Mouse (Mus musculus) embryonic facial prominence, embryonic 15.5 days (tissue): ENCODE data around the gene Astn2. TPM values are rescaled to one million over a fixed set of nuclear protein-coding genes. Genes with fewer than 3 reads are reported as not detected.

ENCODE experiments used
- ATAC-seq: fragments of 200-750 bp; cut with Nextera tagmentation; 2 replicates; pipeline ENCODE4 v1.8.0; 2017; ENCODE audit warnings: low read depth, moderate TSS enrichment; ENCODE audit not compliant: insufficient number of reproducible peaks, low FRiP score, low TSS enrichment
- H3K27ac ChIP-seq: fragments of 300-500 bp; sonication (generic); replicated peaks from 2 replicates; pipeline ENCODE4 v1.5.1; 2015; ENCODE audit warnings: mild to moderate bottlenecking, inconsistent platforms
- H3K27me3 ChIP-seq: fragments of 300-500 bp; sonication (generic); 2 replicates; pipeline ENCODE4 v1.6.1; 2015; ENCODE audit warnings: inconsistent platforms
- H3K36me3 ChIP-seq: fragments of 300-500 bp; sonication (generic); 2 replicates; pipeline ENCODE4 v1.6.1; 2015; ENCODE audit warnings: mild to moderate bottlenecking, inconsistent platforms
- H3K4me1 ChIP-seq: fragments of 300-500 bp; sonication (generic); 2 replicates; pipeline ENCODE4 v1.6.1; 2015; ENCODE audit warnings: inconsistent platforms
- H3K4me2 ChIP-seq: fragments of 300-500 bp; sonication (generic); replicated peaks from 2 replicates; pipeline ENCODE4 v1.6.1; 2015; ENCODE audit warnings: mild to moderate bottlenecking, inconsistent platforms
- H3K4me3 ChIP-seq: fragments of 300-500 bp; sonication (generic); replicated peaks from 2 replicates; pipeline ENCODE4 v1.5.1; 2015; ENCODE audit warnings: mild to moderate bottlenecking, inconsistent platforms
- H3K9ac ChIP-seq: fragments of 300-500 bp; sonication (generic); 2 replicates; pipeline ENCODE4 v1.6.1; 2015; ENCODE audit warnings: inconsistent platforms
- H3K9me3 ChIP-seq: fragments of 300-500 bp; sonication (generic); replicated peaks from 2 replicates; pipeline ENCODE4 v1.6.1; 2016; ENCODE audit warnings: inconsistent platforms
- WGBS: fragments of 180-500 bp; shearing (Covaris S2); methylation state at CpG from one replicate; pipeline ENCODE4 v1.1.7; 2015; 5-methylcytosine and 5-hydroxymethylcytosine counted together
- polyA plus RNA-seq: library from polyadenylated mRNA; unstranded; fragments of >200 nt; fragmentation: Nextera tagmentation; extraction: Ambion mirVana; gene quantifications from 2 replicates; pipeline ENCODE4 v1.2.1, GENCODE M21; 2015

The Astn2 gene
- polyA plus RNA-seq, 1 experiment from 2014 or later, result 1.6 TPM

GRCm38 (mm10) chr4:65667030-65667610 is 737.3 kb downstream of the Astn2 start:
- Histone ChIP-seq H3K27ac (no peak overlapping the region), H3K9me3 (no peaks in the 10 kb centered on the region), H3K4me1 (no peaks in the 10 kb centered on the region), H3K36me3 (no peaks in the 10 kb centered on the region), H3K4me3 (no peak overlapping the region), H3K4me2 (no peak overlapping the region), H3K9ac (no peak overlapping the region), H3K27me3 (no peaks in the 10 kb centered on the region)
- ATAC-seq, result no peak
- 58% methylated on average over 5 of the region's 5 CpGs for WGBS

GRCm38 (mm10) chr4:65663176-65663575 is 741.2 kb downstream of the Astn2 start:
- no peak overlapping the region for H3K4me2 ChIP-seq
- H3K4me3 ChIP-seq, result no peak overlapping the region
- no peaks in the 10 kb centered on the region for H3K9me3 ChIP-seq
- no peaks in the 10 kb centered on the region for H3K27me3 ChIP-seq
- no peaks in the 10 kb centered on the region for H3K4me1 ChIP-seq
- H3K9ac ChIP-seq, result no peak overlapping the region
- no peaks in the 10 kb centered on the region for H3K36me3 ChIP-seq
- 36% methylated on average over 6 of the region's 6 CpGs for WGBS
- no peak for ATAC-seq
- H3K27ac ChIP-seq, result no peak overlapping the region

GRCm38 (mm10) chr4:65654723-65655122 is 749.7 kb downstream of the Astn2 start:
- Histone ChIP-seq H3K4me1 (no peaks in the 10 kb centered on the region), H3K4me2 (no peak overlapping the region), H3K27ac (no peak overlapping the region), H3K27me3 (no peaks in the 10 kb centered on the region), H3K4me3 (no peak overlapping the region), H3K9me3 (no peaks in the 10 kb centered on the region), H3K9ac (no peak overlapping the region), H3K36me3 (no peaks in the 10 kb centered on the region)
- no peak for ATAC-seq
- WGBS, result 1% methylated on average over 2 of the region's 2 CpGs

GRCm38 (mm10) chr4:65642611-65643010 is 761.8 kb downstream of the Astn2 start:
- ATAC-seq, result no peak
- Histone ChIP-seq H3K9me3 (no peaks in the 10 kb centered on the region), H3K9ac (no peak overlapping the region), H3K27me3 (no peaks in the 10 kb centered on the region), H3K27ac (no peak overlapping the region), H3K4me2 (no peak overlapping the region), H3K4me1 (no peaks in the 10 kb centered on the region), H3K4me3 (no peak overlapping the region), H3K36me3 (no peaks in the 10 kb centered on the region)
- WGBS, result 77% methylated on average over 5 of the region's 5 CpGs

- no peaks in the 10 kb centered on the region for H3K27me3 ChIP-seq
- no peak overlapping the region for H3K9ac ChIP-seq
- H3K27ac ChIP-seq, result no peak overlapping the region
- no peak overlapping the region for H3K4me2 ChIP-seq
- WGBS, result 48% methylated on average over 3 of the region's 3 CpGs
- no peak overlapping the region for H3K4me3 ChIP-seq
- no peak for ATAC-seq
- H3K4me1 ChIP-seq, result no peaks in the 10 kb centered on the region
- H3K36me3 ChIP-seq, result no peaks in the 10 kb centered on the region
- no peaks in the 10 kb centered on the region for H3K9me3 ChIP-seq
These were observed 766.2 kb downstream of the Astn2 start for GRCm38 (mm10) chr4:65638231-65638630.

GRCm38 (mm10) chr4:65620125-65620524 is 784.3 kb downstream of the Astn2 start:
- no peaks in the 10 kb centered on the region for H3K27me3 ChIP-seq
- H3K9me3 ChIP-seq, result no peaks in the 10 kb centered on the region
- no peak overlapping the region for H3K27ac ChIP-seq
- no peaks in the 10 kb centered on the region for H3K4me1 ChIP-seq
- no peak overlapping the region for H3K4me2 ChIP-seq
- ATAC-seq, result no peak
- 72% methylated on average over 3 of the region's 3 CpGs for WGBS
- no peak overlapping the region for H3K9ac ChIP-seq
- H3K4me3 ChIP-seq, result no peak overlapping the region
- H3K36me3 ChIP-seq, result peaks cover 28% of the 10 kb centered on the region

GRCm38 (mm10) chr4:65613135-65613534 is 791.3 kb downstream of the Astn2 start:
- H3K4me3 ChIP-seq, result no peak overlapping the region
- no peaks in the 10 kb centered on the region for H3K27me3 ChIP-seq
- ATAC-seq, result no peak
- no peak overlapping the region for H3K9ac ChIP-seq
- H3K4me2 ChIP-seq, result no peak overlapping the region
- peaks cover 46% of the 10 kb centered on the region for H3K36me3 ChIP-seq
- WGBS, result 98% methylated on average over 14 of the region's 14 CpGs
- no peaks in the 10 kb centered on the region for H3K9me3 ChIP-seq
- no peak overlapping the region for H3K27ac ChIP-seq
- H3K4me1 ChIP-seq, result 0 out of 2 replicates have a peak, but pooled peaks cover 8% of the 10 kb centered on the region

- Histone ChIP-seq H3K27ac (no peak overlapping the region), H3K4me1 (peaks cover 15% of the 10 kb centered on the region), H3K27me3 (no peaks in the 10 kb centered on the region), H3K9me3 (no peaks in the 10 kb centered on the region), H3K4me3 (no peak overlapping the region), H3K36me3 (peaks cover 30% of the 10 kb centered on the region), H3K4me2 (no peak overlapping the region), H3K9ac (no peak overlapping the region)
- 86% methylated on average over 6 of the region's 6 CpGs for WGBS
- ATAC-seq, result no peak
These were observed 793.5 kb downstream of the Astn2 start for GRCm38 (mm10) chr4:65610896-65611295.

GRCm38 (mm10) chr4:65610329-65610728 is 794.1 kb downstream of the Astn2 start:
- Histone ChIP-seq H3K9ac (no peak overlapping the region), H3K27me3 (no peaks in the 10 kb centered on the region), H3K4me2 (no peak overlapping the region), H3K4me3 (no peak overlapping the region), H3K27ac (no peak overlapping the region), H3K4me1 (peaks cover 20% of the 10 kb centered on the region), H3K9me3 (no peaks in the 10 kb centered on the region), H3K36me3 (peaks cover 24% of the 10 kb centered on the region)
- WGBS, result 76% methylated on average over 5 of the region's 5 CpGs
- no peak for ATAC-seq

- whole genome bisulfite sequencing, result 93% methylated on average over 4 of the region's 4 CpGs
- H3K27ac ChIP-seq, result no peak overlapping the region
- H3K9ac ChIP-seq, result no peak overlapping the region
- H3K9me3 ChIP-seq, result no peaks in the 10 kb centered on the region
- ATAC-seq, result no peak
- H3K27me3 ChIP-seq, result no peaks in the 10 kb centered on the region
- no peak overlapping the region for H3K4me2 ChIP-seq
- H3K36me3 ChIP-seq, result peaks cover 2% of the 10 kb centered on the region
- no peak overlapping the region for H3K4me3 ChIP-seq
- H3K4me1 ChIP-seq, result peaks cover 20% of the 10 kb centered on the region
These were observed 796.3 kb downstream of the Astn2 start for GRCm38 (mm10) chr4:65608112-65608511.

- Histone ChIP-seq H3K4me2 (no peak overlapping the region), H3K4me3 (no peak overlapping the region), H3K4me1 (peaks cover 20% of the 10 kb centered on the region), H3K27me3 (no peaks in the 10 kb centered on the region), H3K9me3 (no peaks in the 10 kb centered on the region), H3K27ac (no peak overlapping the region), H3K36me3 (no peaks in the 10 kb centered on the region), H3K9ac (no peak overlapping the region)
- 86% methylated on average over 10 of the region's 10 CpGs for WGBS
- no peak for ATAC-seq
These were observed 797.2 kb downstream of the Astn2 start for GRCm38 (mm10) chr4:65607184-65607631.

- 1% methylated on average over 21 of the region's 21 CpGs for WGBS
These were observed 799.2 kb downstream of the Astn2 start for GRCm38 (mm10) chr4:65605151-65605702.

More at GRCm38 (mm10) chr4:65605151-65605702, 799.2 kb downstream of the Astn2 start:
- ATAC-seq, result peak; percentile 82
- Histone ChIP-seq H3K4me2 (peak overlapping the region; percentile 67), H3K27me3 (no peaks in the 10 kb centered on the region), H3K4me1 (peaks cover 13% of the 10 kb centered on the region), H3K9ac (peak overlapping the region; percentile 66), H3K9me3 (no peaks in the 10 kb centered on the region), H3K27ac (peak overlapping the region; percentile 58), H3K4me3 (peak overlapping the region; percentile 75), H3K36me3 (no peaks in the 10 kb centered on the region)
